In genomic region chr3:154800454-154800853, GRCm38 (mm10) we compare ENCODE assay signal across 18 mouse cellular contexts.
DNase-seq lines count a peak whose midpoint lies in the region; ATAC-seq and TF ChIP-seq lines count a peak whose summit lies in the region.
"Had no signal": no experiment of that assay in that cellular context is flagged by ENCODE, and none has a peak within 500 bp of the region (broad histone marks: within the 10 kb centered on the region; RNA-seq: fewer than 3 reads in every experiment).

No protein-coding gene starts in this region.

- no peak overlapping the region for H3K4me2 ChIP-seq in forebrain, postnatal 0 days (ENCODE audit: low read depth)
- H3K4me2 ChIP-seq in stomach, embryonic 16.5 days (ENCODE audit: low read depth, low read length) = peak overlapping the region; percentile 14; the same call in 1 of the 2 replicates
- no peak overlapping the region for H3K4me2 ChIP-seq in stomach, postnatal 0 days (replicated peaks; ENCODE audit: low read depth)
- peak overlapping the region; percentile 24 for H3K4me2 ChIP-seq in neural tube, embryonic 15.5 days
- H3K4me2 ChIP-seq: embryonic facial prominence, embryonic 13.5 days; liver, embryonic 12.5 days had no signal

- no peaks in the 10 kb centered on the region for H3K27me3 ChIP-seq in forebrain, postnatal 0 days (ENCODE audit: insufficient read depth, low read length)
- H3K27me3 ChIP-seq in forebrain, embryonic 10.5 days (ENCODE audit: poor library complexity, severe bottlenecking) = no peaks in the 10 kb centered on the region
- no peaks in the 10 kb centered on the region for H3K27me3 ChIP-seq in stomach, embryonic 16.5 days (ENCODE audit: control insufficient read depth, insufficient read depth, low read length)
- no peaks in the 10 kb centered on the region for H3K27me3 ChIP-seq in stomach, postnatal 0 days (ENCODE audit: control insufficient read depth, insufficient read depth, low read length)
- H3K27me3 ChIP-seq in neural tube, embryonic 15.5 days (replicated peaks) = no peaks in the 10 kb centered on the region
- H3K27me3 ChIP-seq: embryonic facial prominence, embryonic 13.5 days; liver, embryonic 12.5 days; megakaryocyte, embryonic 14.5 days had no signal

- no peak for TF ChIP-seq CTCF in forebrain, postnatal 0 days (IDR thresholded peaks at IDR 0.05; ENCODE audit: low read depth)
- TF ChIP-seq CTCF in layer of hippocampus, adult 2 months (conservative IDR thresholded peaks at IDR 0.05) = no peak
- no peak for TF ChIP-seq CTCF in stomach, postnatal 0 days (IDR thresholded peaks at IDR 0.05; ENCODE audit: low read depth)

- H3K4me3 ChIP-seq in forebrain, postnatal 0 days (ENCODE audit: low read depth, low read length) = no peak overlapping the region
- H3K4me3 ChIP-seq in forebrain, embryonic 10.5 days = no peak overlapping the region
- no peak overlapping the region for H3K4me3 ChIP-seq in layer of hippocampus, adult 2 months
- H3K4me3 ChIP-seq in stomach, embryonic 16.5 days (replicated peaks; ENCODE audit: low read length) = no peak overlapping the region
- no peak overlapping the region for H3K4me3 ChIP-seq in stomach, postnatal 0 days (ENCODE audit: low read depth, low read length)
- H3K4me3 ChIP-seq in neural tube, embryonic 15.5 days (replicated peaks) = no peak overlapping the region
- H3K4me3 ChIP-seq: embryonic facial prominence, embryonic 13.5 days; liver, embryonic 12.5 days; megakaryocyte, embryonic 14.5 days had no signal

- TF ChIP-seq EP300 in stomach, postnatal 0 days (optimal IDR thresholded peaks at IDR 0.05) = no peak

- peak; percentile 20; the same call in 1 of the 2 replicates for ATAC-seq in forebrain, postnatal 0 days
- ATAC-seq in stomach, embryonic 16.5 days (ENCODE audit: insufficient read depth, low FRiP score) = no peak
- no peak for ATAC-seq in stomach, postnatal 0 days (ENCODE audit: low FRiP score, low TSS enrichment)
- ATAC-seq in neural tube, embryonic 15.5 days (ENCODE audit: low FRiP score) = no peak; the same call in 1 of the 2 replicates
- ATAC-seq: CD4-positive, CD25-positive, alpha-beta regulatory T cell, adult 4 months; intestine, embryonic 16.5 days; liver, embryonic 12.5 days; liver, postnatal 0 days had no signal

- no peaks in the 10 kb centered on the region for H3K9me3 ChIP-seq in forebrain, postnatal 0 days (ENCODE audit: low read length)
- no peaks in the 10 kb centered on the region for H3K9me3 ChIP-seq in forebrain, embryonic 10.5 days
- H3K9me3 ChIP-seq in stomach, embryonic 16.5 days (replicated peaks; ENCODE audit: control insufficient read depth, low read length) = no peaks in the 10 kb centered on the region
- no peaks in the 10 kb centered on the region for H3K9me3 ChIP-seq in stomach, postnatal 0 days (ENCODE audit: control insufficient read depth, low read length)
- H3K9me3 ChIP-seq in neural tube, embryonic 15.5 days (replicated peaks) = no peaks in the 10 kb centered on the region
- H3K9me3 ChIP-seq: embryonic facial prominence, embryonic 13.5 days; liver, embryonic 12.5 days had no signal

- peak overlapping the region; percentile 37 for H3K27ac ChIP-seq in forebrain, postnatal 0 days (ENCODE audit: low read depth, low read length)
- H3K27ac ChIP-seq in forebrain, embryonic 10.5 days = no peak overlapping the region
- peak overlapping the region; percentile 53 for H3K27ac ChIP-seq in layer of hippocampus, adult 2 months
- H3K27ac ChIP-seq in stomach, embryonic 16.5 days (ENCODE audit: low read length) = no peak overlapping the region
- H3K27ac ChIP-seq in stomach, postnatal 0 days (replicated peaks) = no peak overlapping the region
- peak overlapping the region; percentile 68 for H3K27ac ChIP-seq in neural tube, embryonic 15.5 days (replicated peaks)
- H3K27ac ChIP-seq: embryonic facial prominence, embryonic 13.5 days; liver, embryonic 12.5 days had no signal

- H3K4me1 ChIP-seq in forebrain, postnatal 0 days (ENCODE audit: insufficient read depth) = 0 out of 2 replicates have a peak, but pooled peaks cover 4% of the 10 kb centered on the region
- H3K4me1 ChIP-seq in forebrain, embryonic 10.5 days = no peaks in the 10 kb centered on the region
- 0 out of 2 replicates have a peak, but pooled peaks cover 4% of the 10 kb centered on the region for H3K4me1 ChIP-seq in stomach, embryonic 16.5 days (ENCODE audit: control insufficient read depth, insufficient read depth, low read length)
- H3K4me1 ChIP-seq in stomach, postnatal 0 days (replicated peaks; ENCODE audit: control insufficient read depth, insufficient read depth) = no peaks in the 10 kb centered on the region
- peaks cover 16% of the 10 kb centered on the region for H3K4me1 ChIP-seq in neural tube, embryonic 15.5 days
- H3K4me1 ChIP-seq: embryonic facial prominence, embryonic 13.5 days; liver, embryonic 12.5 days; megakaryocyte, embryonic 14.5 days had no signal

- no peak overlapping the region for H3K9ac ChIP-seq in forebrain, postnatal 0 days
- no peak overlapping the region for H3K9ac ChIP-seq in stomach, embryonic 16.5 days (ENCODE audit: low read length)
- no peak overlapping the region for H3K9ac ChIP-seq in stomach, postnatal 0 days (ENCODE audit: low read length)
- H3K9ac ChIP-seq in neural tube, embryonic 15.5 days (replicated peaks) = no peak overlapping the region
- H3K9ac ChIP-seq: embryonic facial prominence, embryonic 13.5 days; liver, embryonic 12.5 days; liver, postnatal 0 days had no signal

- peak; percentile 56 for DNase-seq in forebrain, postnatal 0 days
- DNase-seq in forebrain, embryonic 10.5 days (ENCODE audit: extremely low spot score, low spot score) = no peak
- DNase-seq in layer of hippocampus, adult 2 months (ENCODE audit: low spot score in 2 of 2) = no peak
- no peak for DNase-seq in layer of hippocampus, adult 9-11 months
- no peak for DNase-seq in stomach, postnatal 0 days (ENCODE audit: low spot score)
- DNase-seq in Muller cell, postnatal 12 days (ENCODE audit: inconsistent ontology term) = no peak
- DNase-seq: cerebellum, adult 18-20 months; gastrocnemius, postnatal 10 days; layer of hippocampus, postnatal 36 days; liver, postnatal 0 days; lung, postnatal 36 days had no signal

- 12% methylated on average over 8 of the region's 8 CpGs for WGBS in forebrain, postnatal 0 days
- WGBS in forebrain, embryonic 10.5 days = 83% methylated on average over 8 of the region's 8 CpGs
- 56% methylated on average over 8 of the region's 8 CpGs for WGBS in stomach, embryonic 16.5 days
- 44% methylated on average over 8 of the region's 8 CpGs for WGBS in stomach, postnatal 0 days
- WGBS in neural tube, embryonic 15.5 days = 7% methylated on average over 8 of the region's 8 CpGs

- no peaks in the 10 kb centered on the region for H3K36me3 ChIP-seq in forebrain, postnatal 0 days (ENCODE audit: insufficient read depth)
- no peaks in the 10 kb centered on the region for H3K36me3 ChIP-seq in forebrain, embryonic 10.5 days (replicated peaks)
- no peaks in the 10 kb centered on the region for H3K36me3 ChIP-seq in stomach, embryonic 16.5 days (ENCODE audit: control insufficient read depth, insufficient read depth, low read length)
- no peaks in the 10 kb centered on the region for H3K36me3 ChIP-seq in stomach, postnatal 0 days (ENCODE audit: control insufficient read depth, insufficient read depth, low read length)
- no peaks in the 10 kb centered on the region for H3K36me3 ChIP-seq in neural tube, embryonic 15.5 days
- H3K36me3 ChIP-seq: embryonic facial prominence, embryonic 13.5 days; liver, embryonic 12.5 days had no signal

Comparison
In these comparisons a context has a peak if more than half of its experiments do, and no peak if none do; other contexts are left out.
1. H3K27ac ChIP-seq: peak in forebrain, postnatal 0 days (single experiment), layer of hippocampus, adult 2 months (single experiment) and neural tube, embryonic 15.5 days (single experiment); none in forebrain, embryonic 10.5 days (single experiment), stomach, embryonic 16.5 days (single experiment) and stomach, postnatal 0 days (single experiment).
2. H3K4me2 ChIP-seq: peak in stomach, embryonic 16.5 days (single experiment) and neural tube, embryonic 15.5 days (single experiment); none in forebrain, postnatal 0 days (single experiment) and stomach, postnatal 0 days (single experiment).